Mouse (Mus musculus) limb, embryonic 10.5 days (tissue): ENCODE measurements at regions not wholly inside any gene's neighbourhood (a gene's known extent, or its start where the extent isn't known, plus 50 kb on each side); places are given as distances from the start of the nearest gene placed in this dataset.

Experiments used
- DNase-seq: peaks from one replicate; pipeline ENCODE4 v3.0.0-alpha.2; 2017; ENCODE audit warnings: low spot score
- H3K27ac ChIP-seq: fragments of 300-500 bp; sonication (generic); 2 replicates; pipeline ENCODE4 v1.5.1; 2016; ENCODE audit warnings: mild to moderate bottlenecking
- H3K27me3 ChIP-seq: fragments of 300-500 bp; sonication (generic); 2 replicates; pipeline ENCODE4 v1.6.1; 2016; ENCODE audit warnings: low read depth, mild to moderate bottlenecking; ENCODE audit not compliant: poor library complexity, severe bottlenecking
- H3K36me3 ChIP-seq: fragments of 300-500 bp; sonication (generic); 2 replicates; pipeline ENCODE4 v1.6.1; 2016; ENCODE audit warnings: mild to moderate bottlenecking, moderate library complexity
- H3K4me1 ChIP-seq: fragments of 300-500 bp; sonication (generic); 2 replicates; pipeline ENCODE4 v1.6.1; 2016
- H3K4me3 ChIP-seq: fragments of 300-500 bp; sonication (generic); 2 replicates; pipeline ENCODE4 v1.5.1; 2016; ENCODE audit warnings: mild to moderate bottlenecking, moderate library complexity
- H3K9me3 ChIP-seq: fragments of 300-500 bp; sonication (generic); replicated peaks from 2 replicates; pipeline ENCODE4 v1.6.1; 2016; ENCODE audit warnings: mild to moderate bottlenecking
- WGBS: fragments of 180-500 bp; shearing (Covaris S2); methylation state at CpG from one replicate; pipeline ENCODE4 v1.1.7; 2016; 5-methylcytosine and 5-hydroxymethylcytosine counted together

DNA sequence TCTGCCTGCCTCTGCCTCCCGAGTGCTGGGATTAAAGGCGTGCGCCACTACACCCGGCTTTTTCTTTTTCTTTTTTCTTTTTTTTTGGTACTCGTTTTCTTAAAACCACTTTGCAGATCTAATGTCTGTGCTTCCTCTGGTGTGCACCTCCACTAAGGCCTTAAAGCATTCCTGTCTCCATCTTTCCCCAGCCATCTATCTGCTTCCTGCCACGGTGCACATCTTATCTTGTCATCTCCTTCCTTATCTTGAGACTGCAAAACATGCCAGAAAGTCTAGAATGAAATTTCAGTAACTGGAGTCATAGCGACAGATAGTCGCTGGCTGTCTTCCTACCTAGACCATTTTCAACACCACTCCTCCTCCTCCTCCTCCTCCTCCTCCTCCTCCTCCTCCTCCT is 74.9 kb downstream of the Zfp281 start:
- no peaks in the 10 kb centered on the region for H3K27me3 ChIP-seq
- H3K4me3 ChIP-seq: no peak overlapping the region
- 85% methylated on average over 8 of the region's 8 CpGs for WGBS
- H3K27ac ChIP-seq: no peak overlapping the region
- no peaks in the 10 kb centered on the region for H3K36me3 ChIP-seq
- H3K9me3 ChIP-seq: no peaks in the 10 kb centered on the region
- peaks cover 33% of the 10 kb centered on the region for H3K4me1 ChIP-seq
- no peak for DNase-seq

GRCm38 (mm10) chr1:136704139-136704538 is 79.4 kb downstream of the Zfp281 start:
- DNase-seq: no peak
- Histone ChIP-seq H3K4me1 (peaks cover 8% of the 10 kb centered on the region), H3K27me3 (no peaks in the 10 kb centered on the region), H3K9me3 (no peaks in the 10 kb centered on the region), H3K36me3 (no peaks in the 10 kb centered on the region), H3K27ac (no peak overlapping the region), H3K4me3 (no peak overlapping the region)
- 92% methylated on average over 5 of the region's 5 CpGs for WGBS

- Histone ChIP-seq H3K4me3 (no peak overlapping the region), H3K27me3 (no peaks in the 10 kb centered on the region), H3K27ac (no peak overlapping the region), H3K9me3 (no peaks in the 10 kb centered on the region), H3K4me1 (peaks cover 8% of the 10 kb centered on the region), H3K36me3 (no peaks in the 10 kb centered on the region)
- WGBS: 85% methylated on average over 8 of the region's 8 CpGs
- DNase-seq: no peak
Observed at GRCm38 (mm10) chr1:136706509-136706908, 81.8 kb downstream of the Zfp281 start.

DNA sequence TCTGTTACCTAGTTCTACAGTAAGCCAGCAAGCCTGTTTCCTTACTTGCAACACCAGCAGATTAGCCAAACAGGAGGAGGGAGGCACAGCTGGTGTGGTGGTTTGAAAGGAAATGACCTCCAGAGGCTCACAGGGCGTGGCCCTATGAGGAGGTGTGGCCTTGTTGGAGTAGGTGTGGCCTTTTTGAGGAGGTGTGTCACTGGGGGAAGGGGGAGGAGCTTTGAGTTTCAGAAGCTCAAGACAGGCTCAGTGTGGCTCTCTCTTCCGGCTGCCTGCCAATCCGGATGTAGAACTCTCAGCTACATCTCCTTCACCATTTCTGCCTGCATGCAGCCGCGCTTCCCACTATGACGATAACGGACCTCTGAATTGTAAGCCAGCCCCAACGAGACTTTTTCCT is 82.7 kb downstream of the Zfp281 start:
- Histone ChIP-seq H3K36me3 (no peaks in the 10 kb centered on the region), H3K4me3 (no peak overlapping the region), H3K27ac (no peak overlapping the region), H3K9me3 (no peaks in the 10 kb centered on the region), H3K4me1 (peaks cover 8% of the 10 kb centered on the region), H3K27me3 (no peaks in the 10 kb centered on the region)
- no peak for DNase-seq
- WGBS: 83% methylated on average over 8 of the region's 8 CpGs

DNA sequence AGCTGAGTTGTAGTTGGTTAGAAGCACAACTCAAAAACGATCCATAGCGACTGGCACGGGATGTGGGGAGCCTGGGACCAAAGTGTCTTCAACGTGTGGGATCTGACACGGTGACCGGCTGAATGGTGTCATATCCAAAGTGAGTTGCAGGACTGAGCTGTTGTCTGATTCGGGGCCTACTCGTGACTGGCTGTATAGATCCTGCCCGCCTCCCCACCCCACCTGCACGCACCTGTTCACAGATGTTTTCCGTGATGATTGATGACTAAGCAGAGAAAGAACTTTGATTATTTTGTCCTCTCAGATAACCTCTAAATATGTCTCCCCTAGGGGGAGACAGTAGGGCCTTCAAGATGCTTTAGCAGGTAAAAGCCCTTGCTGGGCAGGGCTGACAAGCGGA is 83.2 kb downstream of the Zfp281 start:
- H3K27ac ChIP-seq: no peak overlapping the region
- no peak for DNase-seq
- H3K9me3 ChIP-seq: no peaks in the 10 kb centered on the region
- no peaks in the 10 kb centered on the region for H3K36me3 ChIP-seq
- H3K4me1 ChIP-seq: peaks cover 8% of the 10 kb centered on the region
- no peak overlapping the region for H3K4me3 ChIP-seq
- WGBS: 91% methylated on average over 12 of the region's 12 CpGs
- no peaks in the 10 kb centered on the region for H3K27me3 ChIP-seq

GRCm38 (mm10) chr1:136710196-136710595 is 85.5 kb downstream of the Zfp281 start:
- H3K4me1 ChIP-seq: peaks cover 8% of the 10 kb centered on the region
- DNase-seq: no peak
- H3K4me3 ChIP-seq: no peak overlapping the region
- no peaks in the 10 kb centered on the region for H3K27me3 ChIP-seq
- no peaks in the 10 kb centered on the region for H3K36me3 ChIP-seq
- no peaks in the 10 kb centered on the region for H3K9me3 ChIP-seq
- H3K27ac ChIP-seq: no peak overlapping the region
- WGBS: 75% methylated on average over 4 of the region's 4 CpGs

DNA sequence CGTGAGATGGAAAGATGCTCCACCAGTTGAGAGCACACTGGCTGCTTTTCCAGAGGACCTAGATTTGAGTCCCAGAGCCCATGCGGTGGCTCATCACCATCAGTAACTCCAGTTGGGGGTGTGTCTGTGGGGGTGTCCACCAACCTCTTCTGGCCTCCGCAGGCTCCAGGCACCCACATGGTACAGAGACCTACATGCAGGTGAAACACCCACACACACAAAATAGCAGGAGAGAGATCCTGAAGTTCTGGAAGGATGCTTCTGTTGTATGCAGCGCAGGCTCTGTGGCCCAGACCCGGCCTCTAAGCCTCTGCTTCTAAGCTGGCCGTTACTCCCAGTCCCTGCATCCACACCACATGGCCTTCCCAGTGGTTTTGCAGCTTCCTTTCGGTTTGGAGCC is 86.5 kb downstream of the Zfp281 start:
- H3K4me1 ChIP-seq: peaks cover 8% of the 10 kb centered on the region
- WGBS: 84% methylated on average over 7 of the region's 7 CpGs
- no peak overlapping the region for H3K4me3 ChIP-seq
- DNase-seq: no peak
- H3K27ac ChIP-seq: no peak overlapping the region
- no peaks in the 10 kb centered on the region for H3K9me3 ChIP-seq
- no peaks in the 10 kb centered on the region for H3K27me3 ChIP-seq
- no peaks in the 10 kb centered on the region for H3K36me3 ChIP-seq

- peaks cover 6% of the 10 kb centered on the region for H3K4me1 ChIP-seq
- DNase-seq: no peak
- 95% methylated on average over 4 of the region's 4 CpGs for WGBS
Observed at GRCm38 (mm10) chr1:136714077-136714476, 89.4 kb downstream of the Zfp281 start.

DNA sequence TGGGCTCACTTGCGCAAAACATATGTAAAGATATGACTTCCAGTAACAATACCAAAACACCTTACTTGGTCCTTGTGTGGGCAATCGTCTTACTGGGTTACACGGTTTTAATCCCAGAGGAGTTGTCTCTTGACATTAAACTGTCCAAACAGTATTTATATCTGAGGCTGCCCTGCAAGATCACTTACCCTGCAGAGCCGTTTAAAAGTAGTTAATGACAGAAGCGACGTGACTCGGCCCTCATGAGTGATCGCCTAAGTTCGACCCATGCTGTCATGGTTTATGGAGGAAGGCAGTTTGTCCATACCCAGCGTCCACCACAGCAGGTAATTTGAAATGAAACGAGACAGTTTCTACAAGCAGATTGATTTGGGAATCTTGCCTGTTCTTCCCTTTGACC is 90.3 kb downstream of the Zfp281 start:
- DNase-seq: no peak
- H3K27me3 ChIP-seq: no peaks in the 10 kb centered on the region
- no peaks in the 10 kb centered on the region for H3K9me3 ChIP-seq
- no peaks in the 10 kb centered on the region for H3K36me3 ChIP-seq
- 59% methylated on average over 11 of the region's 11 CpGs for WGBS
- H3K4me1 ChIP-seq: peaks cover 6% of the 10 kb centered on the region
- H3K27ac ChIP-seq: no peak overlapping the region
- H3K4me3 ChIP-seq: no peak overlapping the region

More at GRCm38 (mm10) chr1:136714077-136714476, 89.4 kb downstream of the Zfp281 start:
- no peaks in the 10 kb centered on the region for H3K27me3 ChIP-seq
- no peak overlapping the region for H3K27ac ChIP-seq
- H3K4me3 ChIP-seq: no peak overlapping the region
- H3K36me3 ChIP-seq: no peaks in the 10 kb centered on the region
- H3K9me3 ChIP-seq: no peaks in the 10 kb centered on the region

DNA sequence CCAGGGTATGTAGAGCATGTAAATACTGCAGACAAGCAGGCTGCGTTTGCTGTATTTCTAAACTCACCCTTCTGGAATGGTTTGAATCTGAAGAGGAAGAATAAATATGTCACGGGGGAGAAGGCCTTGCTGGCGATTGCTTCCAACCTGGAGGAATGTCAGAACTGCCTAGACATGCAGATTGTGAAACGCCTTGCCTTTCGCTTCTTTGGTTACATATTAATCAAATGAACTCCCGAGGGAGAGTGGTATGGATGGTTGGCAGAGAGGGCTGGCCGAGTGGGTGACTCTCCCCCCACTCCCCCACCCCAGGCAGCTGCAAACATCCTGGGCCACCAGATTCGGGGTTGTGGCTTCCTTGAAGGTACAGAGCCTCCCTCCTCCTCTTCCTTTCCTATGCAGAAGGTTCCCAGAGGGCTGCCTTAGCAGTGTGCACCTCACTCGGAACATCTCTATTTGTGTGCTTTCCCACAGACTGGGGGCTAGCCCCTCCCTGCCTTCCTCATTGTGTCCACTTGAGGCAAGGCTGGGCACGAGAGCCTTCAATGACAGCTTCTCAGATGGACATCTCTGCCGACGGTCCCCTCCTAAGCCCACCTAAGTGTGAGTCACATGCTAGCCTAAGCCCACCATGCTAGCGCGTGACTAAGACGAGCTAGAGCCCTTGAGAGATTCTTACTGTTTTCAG is 93.3 kb downstream of the Zfp281 start:
- DNase-seq: no peak
- H3K36me3 ChIP-seq: no peaks in the 10 kb centered on the region
- peaks cover 6% of the 10 kb centered on the region for H3K4me1 ChIP-seq
- no peaks in the 10 kb centered on the region for H3K27me3 ChIP-seq
- H3K4me3 ChIP-seq: no peak overlapping the region
- H3K27ac ChIP-seq: no peak overlapping the region; the same call in 1 of the 2 replicates
- H3K9me3 ChIP-seq: no peaks in the 10 kb centered on the region
- 75% methylated on average over 15 of the region's 15 CpGs for WGBS

DNA sequence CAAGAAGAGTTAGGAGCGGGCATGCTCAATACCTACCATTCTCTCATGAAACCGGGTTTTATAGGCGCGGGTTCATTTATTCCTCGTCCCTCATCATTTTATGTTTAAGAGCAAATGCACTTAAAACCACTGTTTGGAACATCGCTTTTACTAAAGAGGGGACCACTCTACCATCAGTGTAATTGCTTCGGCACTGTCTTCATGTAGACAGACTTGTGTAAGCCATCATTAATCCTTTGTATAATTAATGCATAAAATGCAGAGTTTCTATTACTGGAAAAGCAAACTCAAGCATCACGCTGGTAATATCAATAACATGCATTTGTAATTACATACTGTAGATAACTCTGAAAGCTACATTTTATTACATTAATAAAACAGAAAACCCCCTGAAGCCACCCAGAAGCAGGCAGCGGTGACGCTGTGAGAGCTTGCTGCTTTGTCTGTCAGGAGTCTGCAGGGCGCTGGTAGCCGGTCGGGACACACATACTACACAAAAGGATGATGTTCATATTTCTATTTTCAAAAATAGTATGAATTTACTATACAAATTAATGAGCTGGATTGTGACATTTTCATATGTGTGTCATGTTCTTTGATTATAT is 99.2 kb downstream of the Zfp281 start:
- H3K27me3 ChIP-seq: no peaks in the 10 kb centered on the region
- H3K4me1 ChIP-seq: no peaks in the 10 kb centered on the region
- 94% methylated on average over 13 of the region's 13 CpGs for WGBS
- no peak overlapping the region for H3K4me3 ChIP-seq
- H3K36me3 ChIP-seq: no peaks in the 10 kb centered on the region
- DNase-seq: no peak
- no peaks in the 10 kb centered on the region for H3K9me3 ChIP-seq
- H3K27ac ChIP-seq: no peak overlapping the region

DNA sequence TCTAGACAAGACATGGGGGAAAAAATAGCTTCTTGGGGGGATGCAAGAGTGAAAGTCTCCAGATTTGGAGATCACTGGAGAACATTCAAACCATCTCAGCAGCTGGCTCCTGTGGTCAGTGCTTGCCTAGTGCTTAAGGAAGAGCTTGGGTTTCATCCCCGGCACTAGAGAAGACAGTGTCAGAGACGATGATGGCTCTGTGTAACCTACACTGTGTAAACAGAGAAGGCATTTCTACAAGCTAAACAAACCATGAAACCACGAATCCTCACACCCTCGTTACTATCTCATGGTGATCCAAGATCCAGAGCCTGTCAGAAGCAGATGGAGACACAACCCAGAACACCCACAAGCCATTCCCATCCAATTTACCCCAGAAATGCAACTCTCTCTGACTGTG is 100.5 kb downstream of the Zfp281 start:
- DNase-seq: no peak
- Histone ChIP-seq H3K4me1 (no peaks in the 10 kb centered on the region), H3K4me3 (no peak overlapping the region), H3K36me3 (no peaks in the 10 kb centered on the region), H3K27me3 (0 out of 2 replicates have a peak, but pooled peaks cover 6% of the 10 kb centered on the region), H3K27ac (no peak overlapping the region), H3K9me3 (no peaks in the 10 kb centered on the region)
- 27% methylated on average over 4 of the region's 4 CpGs for WGBS

GRCm38 (mm10) chr1:136726145-136726935 is 101.6 kb downstream of the Zfp281 start:
- Histone ChIP-seq H3K9me3 (no peaks in the 10 kb centered on the region), H3K27me3 (peaks cover 15% of the 10 kb centered on the region), H3K4me1 (peaks cover 5% of the 10 kb centered on the region; the same call in 1 of the 2 replicates), H3K36me3 (no peaks in the 10 kb centered on the region), H3K4me3 (no peak overlapping the region), H3K27ac (no peak overlapping the region)
- WGBS: 77% methylated on average over 11 of the region's 11 CpGs
- no peak for DNase-seq
